Mouse (Mus musculus) midbrain, postnatal 0 days (tissue): ENCODE results near the gene Ifit1bl1. TPM values are rescaled to one million over a fixed set of nuclear protein-coding genes. Genes with fewer than 3 reads are reported as not detected.
"Not testable (repeated sequence)": the region's sequence is repeated elsewhere in the genome, so short reads cannot be mapped to it uniquely, and the experiment has no call there.

Experiments used
- ATAC-seq: fragments of 200-750 bp; cut with Nextera tagmentation; 2 replicates; pipeline ENCODE4 v1.8.0; 2017; ENCODE audit warnings: moderate number of reproducible peaks, mild to moderate bottlenecking, moderate TSS enrichment, moderate library complexity; ENCODE audit not compliant: low FRiP score
- DNase-seq: peaks from one replicate; pipeline ENCODE4 v3.0.0-alpha.2; 2015; ENCODE audit warnings: low spot score
- H3K27ac ChIP-seq: fragments of 300-500 bp; sonication (generic); 2 replicates; pipeline ENCODE4 v1.5.1; 2014; ENCODE audit warnings: low read depth, mild to moderate bottlenecking, low read length, mixed read lengths
- H3K27me3 ChIP-seq: fragments of 300-500 bp; sonication (generic); 2 replicates; pipeline ENCODE4 v1.6.1; 2014; ENCODE audit warnings: low read length, control low read depth, mixed read lengths; ENCODE audit not compliant: insufficient read depth
- H3K36me3 ChIP-seq: fragments of 300-500 bp; sonication (generic); 2 replicates; pipeline ENCODE4 v1.6.1; 2014; ENCODE audit warnings: low read length, control low read depth, mixed read lengths; ENCODE audit not compliant: insufficient read depth
- H3K4me1 ChIP-seq: fragments of 300-500 bp; sonication (generic); 2 replicates; pipeline ENCODE4 v1.6.1; 2014; ENCODE audit warnings: mild to moderate bottlenecking, control low read depth, antibody characterized with exemption, low read length, mixed read lengths; ENCODE audit not compliant: insufficient read depth
- H3K4me2 ChIP-seq: fragments of 300-500 bp; sonication (generic); 2 replicates; pipeline ENCODE4 v1.6.1; 2014; ENCODE audit warnings: low read depth, mild to moderate bottlenecking, low read length, mixed read lengths; ENCODE audit not compliant: poor library complexity, severe bottlenecking
- H3K4me3 ChIP-seq: fragments of 300-500 bp; sonication (generic); 2 replicates; pipeline ENCODE4 v1.5.1; 2014; ENCODE audit warnings: low read depth, mild to moderate bottlenecking, low read length, moderate library complexity
- H3K9ac ChIP-seq: fragments of 300-500 bp; sonication (generic); replicated peaks from 2 replicates; pipeline ENCODE4 v1.6.1; 2014; ENCODE audit warnings: mild to moderate bottlenecking, low read length, moderate library complexity, mixed read lengths; ENCODE audit not compliant: poor library complexity, severe bottlenecking
- H3K9me3 ChIP-seq: fragments of 300-500 bp; sonication (generic); 2 replicates; pipeline ENCODE4 v1.6.1; 2016; ENCODE audit warnings: low read length, control low read depth
- CTCF ChIP-seq: IDR thresholded peaks from 2 replicates; pipeline ENCODE4 v1.5.1; 2016; ENCODE audit warnings: antibody characterized with exemption, mild to moderate bottlenecking
- WGBS: fragments of 180-500 bp; shearing (Covaris S2); extraction: QIAGEN DNeasy Blood & Tissue Kit; methylation state at CpG from one replicate; pipeline ENCODE4 v1.1.7; 2014; 5-methylcytosine and 5-hydroxymethylcytosine counted together
- polyA plus RNA-seq: library from polyadenylated mRNA; unstranded; fragments of >200 nt; fragmentation: Nextera tagmentation; extraction: Ambion mirVana; gene quantifications from 2 replicates; pipeline ENCODE4 v1.2.1, GENCODE M21; 2015
- total RNA-seq: library from RNA; depleted of rRNA; stranded (reverse); fragments of >200 nt; gene quantifications from 2 replicates; pipeline ENCODE4 v1.2.3, GENCODE M21; 2014

Ifit1bl1 gene
- total and polyA plus RNA-seq, 2 experiments from 2014 or later = 1.4 TPM

- no peak overlapping the region for H3K27ac ChIP-seq
- no peak overlapping the region for H3K4me2 ChIP-seq
- no peak for ATAC-seq
- H3K36me3 ChIP-seq = no peaks in the 10 kb centered on the region
- H3K9me3 ChIP-seq = no peaks in the 10 kb centered on the region
- peak; percentile 52 for DNase-seq
- 75% methylated on average over 2 of the region's 2 CpGs for WGBS
- TF ChIP-seq CTCF = no peak
- no peak overlapping the region for H3K9ac ChIP-seq
- no peaks in the 10 kb centered on the region for H3K4me1 ChIP-seq
- H3K4me3 ChIP-seq = no peak overlapping the region
- no peaks in the 10 kb centered on the region for H3K27me3 ChIP-seq
These were observed 3.4 kb downstream of the Ifit1bl1 start for GRCm38 (mm10) chr19:34598341-34598740.

- ATAC-seq (no peak), DNase-seq (no peak)
- Histone ChIP-seq H3K9ac (no peak overlapping the region), H3K9me3 (no peaks in the 10 kb centered on the region), H3K36me3 (no peaks in the 10 kb centered on the region), H3K27ac (no peak overlapping the region), H3K4me1 (no peaks in the 10 kb centered on the region), H3K4me2 (no peak overlapping the region), H3K4me3 (no peak overlapping the region), H3K27me3 (no peaks in the 10 kb centered on the region)
- no peak for TF ChIP-seq CTCF
These were observed 4.9 kb downstream of the Ifit1bl1 start for GRCm38 (mm10) chr19:34596811-34597210.

DNA sequence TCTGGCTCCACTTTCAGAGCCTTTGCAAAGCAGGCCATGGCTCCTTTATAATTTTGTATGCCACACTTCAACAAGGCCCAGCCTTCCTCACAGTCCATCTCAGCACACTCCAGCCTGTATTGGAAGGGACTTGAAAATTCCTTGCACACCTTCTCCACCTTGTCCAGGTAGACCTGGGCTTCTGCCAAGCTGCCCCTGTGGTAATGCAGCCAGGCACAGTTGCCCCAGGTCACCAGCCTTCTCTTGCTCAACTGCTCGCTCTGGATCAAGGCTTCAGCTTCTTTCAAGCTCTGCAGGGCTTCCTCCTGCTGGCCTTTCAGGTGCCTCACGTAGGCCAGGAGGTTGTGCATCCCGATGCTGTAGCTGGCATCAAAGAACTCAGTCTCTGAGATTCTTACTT is 7.2 kb downstream of the Ifit1bl1 start:
- not testable (repeated sequence) for H3K27me3 ChIP-seq, DNase-seq, H3K9ac ChIP-seq, H3K27ac ChIP-seq, ATAC-seq, H3K4me3 ChIP-seq, H3K36me3 ChIP-seq, H3K9me3 ChIP-seq, H3K4me2 ChIP-seq, H3K4me1 ChIP-seq
- 75% methylated on average over 3 of the region's 3 CpGs for WGBS

GRCm38 (mm10) chr19:34593456-34593855 is 8.3 kb downstream of the Ifit1bl1 start:
- H3K27me3 ChIP-seq = no peaks in the 10 kb centered on the region
- no peaks in the 10 kb centered on the region for H3K9me3 ChIP-seq
- no peak for TF ChIP-seq CTCF
- H3K4me2 ChIP-seq = no peak overlapping the region
- WGBS = 94% methylated on average over 2 of the region's 2 CpGs
- H3K36me3 ChIP-seq = no peaks in the 10 kb centered on the region
- H3K27ac ChIP-seq = no peak overlapping the region
- H3K4me3 ChIP-seq = no peak overlapping the region
- DNase-seq (no peak), ATAC-seq (no peak)
- H3K9ac ChIP-seq = no peak overlapping the region
- no peaks in the 10 kb centered on the region for H3K4me1 ChIP-seq

- DNase-seq (no peak), ATAC-seq (no peak)
- H3K27me3 ChIP-seq = no peaks in the 10 kb centered on the region
- H3K4me1 ChIP-seq = no peaks in the 10 kb centered on the region
- H3K9ac ChIP-seq = no peak overlapping the region
- H3K9me3 ChIP-seq = no peaks in the 10 kb centered on the region
- H3K4me2 ChIP-seq = no peak overlapping the region
- H3K27ac ChIP-seq = no peak overlapping the region
- TF ChIP-seq CTCF = peak; percentile 42; the same call in 1 of the 2 replicates
- H3K4me3 ChIP-seq = no peak overlapping the region
- no peaks in the 10 kb centered on the region for H3K36me3 ChIP-seq
These were observed 12.8 kb downstream of the Ifit1bl1 start for GRCm38 (mm10) chr19:34588959-34589358.

- H3K4me1 ChIP-seq, H3K4me2 ChIP-seq, H3K36me3 ChIP-seq, H3K9ac ChIP-seq, H3K4me3 ChIP-seq, DNase-seq, H3K27me3 ChIP-seq, H3K9me3 ChIP-seq, H3K27ac ChIP-seq: not testable (repeated sequence)
- WGBS = 80% methylated on average over 6 of the region's 12 CpGs
- ATAC-seq = peak; percentile 28; the same call in 1 of the 2 replicates
These were observed 13.7 kb downstream of the Ifit1bl1 start for GRCm38 (mm10) chr19:34587898-34588692.
